Mouse (Mus musculus) adrenal gland, postnatal 4 days (tissue): ENCODE data around the gene Adarb1. TPM values are rescaled to one million over a fixed set of nuclear protein-coding genes. Genes with fewer than 3 reads are reported as not detected.

Source experiments
- DNase-seq, 2 experiments: peaks; one replicate each; pipeline ENCODE4 v3.0.0; 2021 to 2022; ENCODE audit warnings: low spot score in 2 of 2, mixed read lengths in 2 of 2
- total RNA-seq, 2 experiments: library from RNA; stranded (reverse); gene quantifications; 2 replicates each; pipeline ENCODE4 v1.2.3; 2021

Adarb1 gene
- total RNA-seq, 2 experiments from 2014 or later, result 16.0 to 16.2 TPM

- no peak for DNase-seq
Observed at GRCm38 (mm10) chr10:77387558-77387957, 30.5 kb downstream of the Adarb1 start.

GRCm38 (mm10) chr10:77385731-77386130 lies 32.3 kb downstream of the Adarb1 start:
- no peak for DNase-seq

GRCm38 (mm10) chr10:77383045-77383444 lies 35.0 kb downstream of the Adarb1 start:
- no peak for DNase-seq

- DNase-seq, result no peak
Observed at GRCm38 (mm10) chr10:77381191-77381590, 36.9 kb downstream of the Adarb1 start.

- no peak for DNase-seq
Observed at GRCm38 (mm10) chr10:77380716-77381115, 37.4 kb downstream of the Adarb1 start.

GRCm38 (mm10) chr10:77379199-77379598 lies 38.9 kb downstream of the Adarb1 start:
- DNase-seq, result no peak

GRCm38 (mm10) chr10:77376056-77376455 lies 42.0 kb downstream of the Adarb1 start:
- no peak for DNase-seq

- no peak for DNase-seq
Observed at GRCm38 (mm10) chr10:77374948-77375347, 43.1 kb downstream of the Adarb1 start.

GRCm38 (mm10) chr10:77374407-77374806 lies 43.7 kb downstream of the Adarb1 start:
- DNase-seq, result no peak

GRCm38 (mm10) chr10:77370129-77370528 lies 47.9 kb downstream of the Adarb1 start:
- DNase-seq, result no peak

GRCm38 (mm10) chr10:77367973-77368372 lies 50.1 kb downstream of the Adarb1 start:
- DNase-seq, result no peak

GRCm38 (mm10) chr10:77366959-77367358 lies 51.1 kb downstream of the Adarb1 start:
- no peak for DNase-seq

GRCm38 (mm10) chr10:77365212-77365611 lies 52.9 kb downstream of the Adarb1 start:
- DNase-seq, result no peak

- DNase-seq, result no peak
Observed at GRCm38 (mm10) chr10:77360486-77360885, 57.6 kb downstream of the Adarb1 start.

- DNase-seq, result no peak
Observed at GRCm38 (mm10) chr10:77357957-77358356, 60.1 kb downstream of the Adarb1 start.

- peak; percentile 29 to 68 for DNase-seq
Observed at GRCm38 (mm10) chr10:77353031-77353745, 64.9 kb downstream of the Adarb1 start.

- no peak for DNase-seq
Observed at GRCm38 (mm10) chr10:77342842-77343241, 75.2 kb downstream of the Adarb1 start.

- DNase-seq, result no peak
Observed at GRCm38 (mm10) chr10:77341711-77342110, 76.4 kb downstream of the Adarb1 start.

GRCm38 (mm10) chr10:77341059-77341458 lies 77.0 kb downstream of the Adarb1 start:
- DNase-seq, result no peak

- no peak for DNase-seq
Observed at GRCm38 (mm10) chr10:77339871-77340341, 78.2 kb downstream of the Adarb1 start.

- DNase-seq, result no peak
Observed at GRCm38 (mm10) chr10:77333518-77333917, 84.6 kb downstream of the Adarb1 start.

- DNase-seq, result no peak
Observed at GRCm38 (mm10) chr10:77329446-77330094, 88.5 kb downstream of the Adarb1 start.

- no peak for DNase-seq
Observed at GRCm38 (mm10) chr10:77324716-77325115, 93.4 kb downstream of the Adarb1 start.
